Mouse (Mus musculus) heart, adult 8-10 months (tissue): ENCODE measurements around the gene Etv3. TPM values are rescaled to one million over a fixed set of nuclear protein-coding genes. Genes with fewer than 3 reads are reported as not detected.

Experiments
- DNase-seq: peaks from one replicate; pipeline ENCODE4 v3.0.0; 2022; ENCODE audit warnings: low spot score
- total RNA-seq, 4 experiments: library from RNA; stranded (reverse); gene quantifications; 2 replicates each; pipeline ENCODE4 v1.2.4; 2022

Gene Etv3
- total RNA-seq, 4 experiments from 2014 or later = 16.8 to 20.4 (median 18.6) TPM

DNA sequence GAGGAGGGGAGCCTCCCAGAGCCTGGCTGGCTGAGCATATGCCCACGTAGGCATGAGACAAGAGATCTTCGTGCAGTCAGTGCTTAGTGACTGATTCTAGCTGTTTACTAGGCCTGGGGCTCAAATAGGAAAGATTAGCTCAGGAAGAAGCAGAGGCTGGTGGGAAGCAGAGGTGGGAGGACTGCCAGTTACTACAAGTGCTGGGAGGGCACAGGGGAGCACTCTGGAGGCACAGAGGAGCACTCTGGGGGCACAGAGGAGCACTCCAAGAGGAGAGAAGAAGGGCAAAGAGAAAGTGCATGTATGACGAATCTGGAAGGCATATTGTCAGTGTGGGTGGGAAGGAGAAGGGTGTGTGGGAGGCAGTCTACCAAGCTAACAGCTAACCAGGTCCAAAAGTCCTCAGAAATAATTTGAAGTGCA is 30.9 kb downstream of the Etv3 start:
- no peak for DNase-seq

GRCm38 (mm10) chr3:87556668-87557278 is 31.6 kb downstream of the Etv3 start:
- no peak for DNase-seq

DNA sequence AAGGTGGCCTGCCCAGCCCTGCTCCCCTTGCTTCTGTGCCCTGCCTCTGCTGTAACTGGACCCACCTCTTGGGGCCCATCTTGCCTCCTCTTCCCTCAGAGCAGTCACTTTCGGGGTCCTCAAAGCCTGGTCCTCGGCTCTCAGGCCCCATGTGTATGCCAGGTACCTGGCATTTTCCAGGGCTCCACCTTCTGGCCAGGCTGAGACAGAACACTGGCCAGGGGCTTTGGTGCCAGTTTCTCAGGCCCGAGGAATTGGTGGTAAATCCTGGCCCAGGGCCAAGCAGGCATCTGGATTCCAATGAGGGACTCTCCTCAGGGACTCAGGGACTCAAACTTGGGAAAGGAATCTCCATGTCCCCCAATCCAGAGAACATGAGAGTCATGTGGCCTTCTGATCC is 34.9 kb downstream of the Etv3 start:
- DNase-seq = no peak

DNA sequence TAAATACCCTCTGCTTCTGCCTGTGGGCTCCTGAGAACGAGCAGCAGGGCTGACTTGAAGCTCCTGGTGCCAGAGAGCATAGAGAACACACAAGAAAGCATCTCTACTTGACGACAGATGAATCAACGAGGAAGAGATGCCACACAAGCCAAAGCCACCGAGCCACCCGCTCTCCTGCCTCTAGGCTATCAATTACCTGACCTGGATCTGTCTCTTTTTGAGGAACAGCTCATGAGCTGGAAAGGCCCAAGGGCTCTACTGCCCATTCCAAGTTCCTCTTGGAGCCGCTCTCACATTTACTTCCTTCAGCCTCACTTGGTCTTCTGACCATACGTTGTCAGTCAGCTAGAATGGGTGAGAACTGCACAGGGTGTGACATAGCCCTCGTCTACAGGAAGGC is 36.2 kb downstream of the Etv3 start:
- DNase-seq = no peak

DNA sequence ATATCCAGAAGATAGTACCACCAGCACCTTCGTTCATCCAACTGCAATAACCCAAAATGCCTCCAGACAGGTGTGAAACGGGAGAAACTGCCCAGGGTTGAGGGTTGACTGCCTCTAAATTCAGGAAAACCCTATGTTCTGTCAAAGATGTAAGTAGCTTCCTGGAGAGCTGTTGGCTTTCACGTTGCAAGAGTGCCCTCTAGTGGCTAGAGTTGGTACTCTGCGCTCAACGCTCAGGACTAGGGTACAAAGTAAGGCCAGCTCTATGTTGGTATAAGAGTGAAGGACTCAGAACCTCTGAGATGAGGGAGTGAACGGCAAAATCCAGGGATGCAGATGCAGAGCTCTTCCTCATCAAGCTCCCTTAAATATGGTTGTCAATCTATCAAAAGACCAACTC is 37.2 kb downstream of the Etv3 start:
- DNase-seq = peak; percentile 87

DNA sequence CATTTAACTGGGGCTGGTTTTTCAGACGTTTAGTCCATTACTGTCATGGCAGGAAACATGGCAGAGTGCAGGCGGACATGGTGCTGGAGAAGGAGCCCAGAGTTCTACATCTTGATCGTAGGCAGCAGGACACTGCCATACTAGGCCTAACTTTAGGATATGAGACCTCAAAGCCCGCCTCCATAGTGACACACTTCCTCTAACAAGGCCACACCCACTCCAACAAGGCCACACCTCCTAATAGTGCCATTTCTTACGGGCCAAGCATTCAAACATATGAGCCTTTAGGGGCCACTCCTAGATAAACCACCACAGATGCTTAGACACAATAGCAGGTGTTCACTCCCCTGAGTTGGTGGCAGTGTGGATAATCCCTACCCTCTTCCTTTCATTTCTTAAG is 38.3 kb downstream of the Etv3 start:
- no peak for DNase-seq

- DNase-seq = no peak
Observed at GRCm38 (mm10) chr3:87565623-87566022, 40.4 kb downstream of the Etv3 start.

DNA sequence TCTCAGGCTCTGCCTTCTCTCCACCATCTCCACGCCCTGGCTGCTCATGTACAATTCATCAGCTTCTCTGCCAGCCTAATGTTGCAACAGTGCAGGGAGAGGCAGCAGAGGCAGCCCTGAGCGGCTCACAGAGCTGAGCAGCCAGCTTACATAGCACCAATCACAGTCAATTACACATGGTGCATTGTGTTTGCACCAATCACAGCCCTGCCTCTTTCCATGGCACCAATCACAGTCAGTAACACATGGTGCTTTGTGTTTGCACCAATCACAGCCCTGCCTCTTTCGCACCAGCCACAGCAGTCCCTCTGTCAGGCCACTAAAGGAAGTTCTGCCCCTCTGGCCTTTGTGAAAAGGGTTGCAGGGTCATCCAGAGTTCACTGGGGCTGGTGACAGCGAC is 40.9 kb downstream of the Etv3 start:
- DNase-seq = peak; percentile 59

- DNase-seq = no peak
Observed at GRCm38 (mm10) chr3:87567497-87567896, 42.3 kb downstream of the Etv3 start.

- no peak for DNase-seq
Observed at GRCm38 (mm10) chr3:87568681-87569080, 43.5 kb downstream of the Etv3 start.

DNA sequence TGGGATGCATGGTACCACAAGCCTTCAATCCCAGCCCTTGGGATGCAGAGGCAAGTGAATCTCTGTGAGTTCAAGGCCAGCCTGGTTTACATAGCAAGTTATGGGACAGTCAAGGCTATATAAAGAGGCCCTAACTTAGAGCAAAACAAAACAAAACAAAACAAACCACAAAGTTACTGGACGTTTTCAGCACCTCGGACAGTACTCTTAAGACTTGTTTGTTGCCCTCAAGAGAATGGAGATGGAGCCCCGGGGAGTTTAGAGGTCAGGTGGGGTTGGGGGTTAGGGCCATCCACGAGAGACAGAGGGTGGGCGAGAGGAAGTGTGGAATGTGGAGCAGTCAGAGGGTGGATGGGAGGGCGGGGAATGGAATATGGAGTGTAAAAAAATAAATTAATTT is 50.6 kb downstream of the Etv3 start:
- DNase-seq = no peak

GRCm38 (mm10) chr3:87582259-87582658 is 57.1 kb downstream of the Etv3 start:
- DNase-seq = no peak

Other genes starting within 250 kb of the Etv3 start
- gene Cd5l, start 167.5 kb upstream of the Etv3 start, total RNA-seq = 1 to 10 TPM in 1 of 4 experiments, under 1 TPM in 1, not detected in 2; 0.24 to 1.5 TPM
- gene Fcrl1, start 149.0 kb upstream of the Etv3 start, total RNA-seq = under 1 TPM in 1 of 4 experiments, not detected in 3; 0.46 TPM
- gene Fcrl5, start 89.6 kb upstream of the Etv3 start, total RNA-seq = under 1 TPM in 1 of 4 experiments, not detected in 3; 0.16 TPM
- gene Arhgef11, start 92.2 kb downstream of the Etv3 start, total RNA-seq = 10 to 100 TPM; 19.6 to 21.4 (median 20.5) TPM
- gene Lrrc71, start 223.2 kb downstream of the Etv3 start, total RNA-seq = under 1 TPM in 3 of 4 experiments, not detected in 1; 0.09 to 0.31 (median 0.13) TPM